In the genomic region with DNA sequence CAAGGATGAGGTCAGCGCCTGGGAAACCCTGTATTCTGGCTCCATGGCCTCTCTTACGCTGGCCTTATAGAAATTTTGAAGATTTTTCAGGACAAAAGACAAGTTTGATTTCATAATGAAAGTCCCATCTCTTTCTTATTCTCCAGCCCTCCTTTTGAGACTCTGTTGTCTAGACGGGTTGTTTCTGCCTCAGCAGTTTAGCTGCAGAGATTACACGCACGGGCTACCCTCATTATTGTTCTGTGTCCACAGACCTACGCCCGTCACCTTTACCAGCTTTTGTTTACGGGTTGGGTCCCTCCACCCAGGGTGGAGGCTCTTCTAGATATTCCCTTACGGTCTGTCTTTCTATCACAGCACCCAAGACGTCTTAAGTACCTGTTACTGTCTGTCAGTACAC, we compare ENCODE assay signal across 13 mouse cellular contexts. TPM values are rescaled to one million over a fixed set of nuclear protein-coding genes. Genes with fewer than 3 reads are reported as not detected.
DNase-seq lines count a peak whose midpoint lies in the region; ATAC-seq and TF ChIP-seq lines count a peak whose summit lies in the region.
"Had no signal": no experiment of that assay in that cellular context is flagged by ENCODE, and none has a peak within 500 bp of the region (broad histone marks: within the 10 kb centered on the region; RNA-seq: fewer than 3 reads in every experiment).

No protein-coding gene starts in this region.

- no peak for ATAC-seq in forebrain, embryonic 12.5 days (ENCODE audit: low FRiP score)
- ATAC-seq in forebrain, embryonic 11.5 days (replicated peaks; ENCODE audit: low FRiP score) = no peak
- no peak for ATAC-seq in kidney, postnatal 0 days (replicated peaks; ENCODE audit: low FRiP score, low read depth)
- ATAC-seq in heart, embryonic 16.5 days (replicated peaks; ENCODE audit: extremely low read depth, insufficient read depth, low FRiP score) = no peak
- no peak for ATAC-seq in liver, embryonic 16.5 days (ENCODE audit: low read depth)
- no peak for ATAC-seq in erythroid progenitor cell, adult 5-6 weeks (replicated peaks; ENCODE audit: low FRiP score, poor library complexity, severe bottlenecking)
- ATAC-seq: Patski had no signal

- no peak overlapping the region for H3K4me3 ChIP-seq in forebrain, embryonic 12.5 days (replicated peaks)
- no peak overlapping the region for H3K4me3 ChIP-seq in forebrain, embryonic 11.5 days (ENCODE audit: low read depth, low read length)
- H3K4me3 ChIP-seq in kidney, postnatal 0 days (replicated peaks; ENCODE audit: low read depth, low read length) = no peak overlapping the region
- no peak overlapping the region for H3K4me3 ChIP-seq in heart, embryonic 16.5 days (ENCODE audit: low read length)
- peak overlapping the region; percentile 76 for H3K4me3 ChIP-seq in liver, embryonic 16.5 days (ENCODE audit: low read depth, low read length)

- TF ChIP-seq CTCF in kidney, postnatal 0 days (IDR thresholded peaks at IDR 0.05; ENCODE audit: low read depth) = no peak

- 31% methylated on average over 10 of the region's 10 CpGs for WGBS in forebrain, embryonic 12.5 days
- WGBS in forebrain, embryonic 11.5 days = 38% methylated on average over 10 of the region's 10 CpGs
- WGBS in kidney, postnatal 0 days = 51% methylated on average over 10 of the region's 10 CpGs
- WGBS in heart, embryonic 16.5 days = 71% methylated on average over 10 of the region's 10 CpGs
- whole genome bisulfite sequencing in liver, embryonic 16.5 days (ENCODE audit: insufficient replicate concordance) = 49% methylated on average over 10 of the region's 10 CpGs

- peaks cover 5% of the 10 kb centered on the region; the same call in 1 of the 2 replicates for H3K9me3 ChIP-seq in forebrain, embryonic 12.5 days
- peaks cover 5% of the 10 kb centered on the region for H3K9me3 ChIP-seq in forebrain, embryonic 11.5 days (ENCODE audit: control insufficient read depth, low read length)
- no peaks in the 10 kb centered on the region for H3K9me3 ChIP-seq in kidney, postnatal 0 days (replicated peaks; ENCODE audit: low read length)
- H3K9me3 ChIP-seq in heart, embryonic 16.5 days (replicated peaks; ENCODE audit: control insufficient read depth, low read length) = peaks cover 5% of the 10 kb centered on the region; the same call in 1 of the 2 replicates
- peaks cover 5% of the 10 kb centered on the region for H3K9me3 ChIP-seq in liver, embryonic 16.5 days (replicated peaks; ENCODE audit: control insufficient read depth, low read length)

- peaks cover 14% of the 10 kb centered on the region for H3K36me3 ChIP-seq in forebrain, embryonic 12.5 days (replicated peaks)
- H3K36me3 ChIP-seq in forebrain, embryonic 11.5 days (ENCODE audit: control insufficient read depth, insufficient read depth, low read length) = peaks cover 13% of the 10 kb centered on the region
- peaks cover 20% of the 10 kb centered on the region for H3K36me3 ChIP-seq in kidney, postnatal 0 days (ENCODE audit: insufficient read depth, low read length)
- peaks cover 42% of the 10 kb centered on the region for H3K36me3 ChIP-seq in heart, embryonic 16.5 days (ENCODE audit: control insufficient read depth, insufficient read depth)
- peaks cover 15% of the 10 kb centered on the region for H3K36me3 ChIP-seq in liver, embryonic 16.5 days (ENCODE audit: control insufficient read depth, insufficient read depth)

- H3K4me1 ChIP-seq in forebrain, embryonic 12.5 days = peaks cover 46% of the 10 kb centered on the region
- H3K4me1 ChIP-seq in forebrain, embryonic 11.5 days (replicated peaks; ENCODE audit: control insufficient read depth, insufficient read depth, low read length) = peaks cover 12% of the 10 kb centered on the region; the same call in 1 of the 2 replicates
- H3K4me1 ChIP-seq in kidney, postnatal 0 days (replicated peaks; ENCODE audit: insufficient read depth, low read length) = peaks cover 43% of the 10 kb centered on the region
- H3K4me1 ChIP-seq in heart, embryonic 16.5 days (ENCODE audit: control insufficient read depth, insufficient read depth, low read length) = peaks cover 57% of the 10 kb centered on the region
- peaks cover 67% of the 10 kb centered on the region for H3K4me1 ChIP-seq in liver, embryonic 16.5 days (ENCODE audit: control insufficient read depth, low read depth, low read length)

- no peak overlapping the region for H3K9ac ChIP-seq in forebrain, embryonic 12.5 days
- H3K9ac ChIP-seq in forebrain, embryonic 11.5 days (ENCODE audit: low read length) = no peak overlapping the region
- H3K9ac ChIP-seq in kidney, postnatal 0 days (ENCODE audit: low read depth, low read length) = no peak overlapping the region
- no peak overlapping the region for H3K9ac ChIP-seq in heart, embryonic 16.5 days (ENCODE audit: low read length)
- H3K9ac ChIP-seq in liver, embryonic 16.5 days (ENCODE audit: low read depth, low read length) = peak overlapping the region; percentile 93

- 0 out of 2 replicates have a peak overlapping the region, but pooled peaks have one; percentile 10 for H3K4me2 ChIP-seq in forebrain, embryonic 12.5 days
- no peak overlapping the region for H3K4me2 ChIP-seq in forebrain, embryonic 11.5 days (ENCODE audit: low read depth, low read length, severe bottlenecking)
- H3K4me2 ChIP-seq in kidney, postnatal 0 days (ENCODE audit: low read length) = peak overlapping the region; percentile 88; the same call in 1 of the 2 replicates
- no peak overlapping the region; the same call in 1 of the 2 replicates for H3K4me2 ChIP-seq in heart, embryonic 16.5 days (ENCODE audit: low read depth, low read length)
- peak overlapping the region; percentile 74 for H3K4me2 ChIP-seq in liver, embryonic 16.5 days (ENCODE audit: low read depth, low read length)

- H3K27ac ChIP-seq in forebrain, embryonic 12.5 days = no peak overlapping the region
- no peak overlapping the region for H3K27ac ChIP-seq in forebrain, embryonic 11.5 days (ENCODE audit: low read depth, low read length)
- peak overlapping the region; percentile 50; the same call in 1 of the 2 replicates for H3K27ac ChIP-seq in kidney, postnatal 0 days
- peak overlapping the region; percentile 79 for H3K27ac ChIP-seq in heart, embryonic 16.5 days (ENCODE audit: low read length)
- H3K27ac ChIP-seq in liver, embryonic 16.5 days (ENCODE audit: low read length) = peak overlapping the region; percentile 92

- H3K27me3 ChIP-seq in forebrain, embryonic 12.5 days = no peaks in the 10 kb centered on the region
- no peaks in the 10 kb centered on the region for H3K27me3 ChIP-seq in forebrain, embryonic 11.5 days (ENCODE audit: control insufficient read depth, insufficient read depth, low read length)
- no peaks in the 10 kb centered on the region for H3K27me3 ChIP-seq in kidney, postnatal 0 days (ENCODE audit: insufficient read depth, low read length)
- no peaks in the 10 kb centered on the region for H3K27me3 ChIP-seq in heart, embryonic 16.5 days (ENCODE audit: control insufficient read depth, insufficient read depth, low read length)
- H3K27me3 ChIP-seq in liver, embryonic 16.5 days (ENCODE audit: control insufficient read depth, insufficient read depth, low read depth, low read length) = peaks cover 4% of the 10 kb centered on the region
- H3K27me3 ChIP-seq: Patski had no signal

- DNase-seq in forebrain, embryonic 11.5 days (ENCODE audit: low spot score) = no peak
- no peak for DNase-seq in kidney, postnatal 0 days (ENCODE audit: low spot score)
- no peak for DNase-seq in kidney, postnatal 14 days
- no peak for DNase-seq in kidney, adult 9 months
- DNase-seq: B cell, adult 2 months; cerebellum, postnatal 36 days; layer of hippocampus, postnatal 36 days; thymus, adult 2 months had no signal

RNA-seq across cellular contexts. Expression of gene Tpm1, which starts 9.3 kb away (rescaled TPM):
- 218 and 280 TPM in 2 replicates for polyA plus RNA-seq in forebrain, embryonic 12.5 days (2016; fragmentation: Nextera tagmentation; extraction: Ambion mirVana)
- polyA plus RNA-seq in forebrain, embryonic 11.5 days (2014; fragmentation: Nextera tagmentation; extraction: Ambion mirVana) = 320 TPM in 2 replicates
- polyA plus RNA-seq in kidney, postnatal 0 days (2015; fragmentation: Nextera tagmentation; extraction: Ambion mirVana) = 577 and 637 TPM in 2 replicates
- 5,077 and 5,310 TPM in 2 replicates for polyA plus RNA-seq in heart, embryonic 16.5 days (2015; fragmentation: Nextera tagmentation; extraction: Ambion mirVana)
- 122 and 145 TPM in 2 replicates for polyA plus RNA-seq in liver, embryonic 16.5 days (2015; fragmentation: Nextera tagmentation; extraction: Ambion mirVana)
- 53.7 and 60.2 TPM in 2 replicates for total RNA-seq in erythroid progenitor cell, adult 5-6 weeks (2015; ENCODE audit: low replicate concordance)
- 68.7 and 75.5 TPM in 2 replicates for total RNA-seq in erythroid progenitor cell, adult 5-6 weeks (2017; ENCODE audit: low replicate concordance)

Comparison
In these comparisons a context has a peak if more than half of its experiments do, and no peak if none do; other contexts are left out.
1. H3K4me2 ChIP-seq: peak in forebrain, embryonic 12.5 days (single experiment), kidney, postnatal 0 days (single experiment) and liver, embryonic 16.5 days (single experiment); none in forebrain, embryonic 11.5 days (single experiment) and heart, embryonic 16.5 days (single experiment).
2. H3K27ac ChIP-seq: peak in kidney, postnatal 0 days (single experiment), heart, embryonic 16.5 days (single experiment) and liver, embryonic 16.5 days (single experiment); none in forebrain, embryonic 12.5 days (single experiment) and forebrain, embryonic 11.5 days (single experiment).